Mouse (Mus musculus) midbrain, embryonic 16.5 days (tissue): ENCODE measurements around the gene Mapkapk3. TPM values are rescaled to one million over a fixed set of nuclear protein-coding genes. Genes with fewer than 3 reads are reported as not detected.

Experiments
- ATAC-seq: fragments of 200-750 bp; cut with Nextera tagmentation; 2 replicates; pipeline ENCODE4 v1.8.0; 2017; ENCODE audit warnings: moderate TSS enrichment
- H3K27ac ChIP-seq: fragments of 300-500 bp; sonication (generic); 2 replicates; pipeline ENCODE4 v1.5.1; 2014; ENCODE audit warnings: mild to moderate bottlenecking, low read length, mixed read lengths
- H3K27me3 ChIP-seq: fragments of 300-500 bp; sonication (generic); 2 replicates; pipeline ENCODE4 v1.6.1; 2014; ENCODE audit warnings: low read depth, low read length, mixed read lengths; ENCODE audit not compliant: control insufficient read depth, insufficient read depth
- H3K36me3 ChIP-seq: fragments of 300-500 bp; sonication (generic); 2 replicates; pipeline ENCODE4 v1.6.1; 2014; ENCODE audit warnings: mild to moderate bottlenecking, low read length, moderate library complexity, mixed read lengths; ENCODE audit not compliant: control insufficient read depth, insufficient read depth
- H3K4me1 ChIP-seq: fragments of 300-500 bp; sonication (generic); 2 replicates; pipeline ENCODE4 v1.6.1; 2014; ENCODE audit warnings: mild to moderate bottlenecking, low read length, mixed read lengths; ENCODE audit not compliant: control insufficient read depth, insufficient read depth
- H3K4me2 ChIP-seq: fragments of 300-500 bp; sonication (generic); 2 replicates; pipeline ENCODE4 v1.6.1; 2014; ENCODE audit warnings: mild to moderate bottlenecking, low read length, mixed read lengths
- H3K4me3 ChIP-seq: fragments of 300-500 bp; sonication (generic); 2 replicates; pipeline ENCODE4 v1.5.1; 2014; ENCODE audit warnings: low read depth, mild to moderate bottlenecking, low read length, moderate library complexity, mixed read lengths
- H3K9ac ChIP-seq: fragments of 300-500 bp; sonication (generic); 2 replicates; pipeline ENCODE4 v1.6.1; 2014; ENCODE audit warnings: low read depth, low read length, mixed read lengths
- H3K9me3 ChIP-seq: fragments of 300-500 bp; sonication (generic); replicated peaks from 2 replicates; pipeline ENCODE4 v1.6.1; 2014; ENCODE audit warnings: mild to moderate bottlenecking, low read length, mixed read lengths; ENCODE audit not compliant: control insufficient read depth, poor library complexity, severe bottlenecking
- WGBS: fragments of 180-500 bp; shearing (Covaris S2); extraction: QIAGEN DNeasy Blood & Tissue Kit; methylation state at CpG from one replicate; pipeline ENCODE4 v1.1.7; 2014; 5-methylcytosine and 5-hydroxymethylcytosine counted together
- polyA plus RNA-seq: library from polyadenylated mRNA; unstranded; fragments of >200 nt; fragmentation: Nextera tagmentation; extraction: Ambion mirVana; gene quantifications from 2 replicates; pipeline ENCODE4 v1.2.1, GENCODE M21; 2015

Gene Mapkapk3
- polyA plus RNA-seq, 1 experiment from 2014 or later, result 1.9 TPM

DNA sequence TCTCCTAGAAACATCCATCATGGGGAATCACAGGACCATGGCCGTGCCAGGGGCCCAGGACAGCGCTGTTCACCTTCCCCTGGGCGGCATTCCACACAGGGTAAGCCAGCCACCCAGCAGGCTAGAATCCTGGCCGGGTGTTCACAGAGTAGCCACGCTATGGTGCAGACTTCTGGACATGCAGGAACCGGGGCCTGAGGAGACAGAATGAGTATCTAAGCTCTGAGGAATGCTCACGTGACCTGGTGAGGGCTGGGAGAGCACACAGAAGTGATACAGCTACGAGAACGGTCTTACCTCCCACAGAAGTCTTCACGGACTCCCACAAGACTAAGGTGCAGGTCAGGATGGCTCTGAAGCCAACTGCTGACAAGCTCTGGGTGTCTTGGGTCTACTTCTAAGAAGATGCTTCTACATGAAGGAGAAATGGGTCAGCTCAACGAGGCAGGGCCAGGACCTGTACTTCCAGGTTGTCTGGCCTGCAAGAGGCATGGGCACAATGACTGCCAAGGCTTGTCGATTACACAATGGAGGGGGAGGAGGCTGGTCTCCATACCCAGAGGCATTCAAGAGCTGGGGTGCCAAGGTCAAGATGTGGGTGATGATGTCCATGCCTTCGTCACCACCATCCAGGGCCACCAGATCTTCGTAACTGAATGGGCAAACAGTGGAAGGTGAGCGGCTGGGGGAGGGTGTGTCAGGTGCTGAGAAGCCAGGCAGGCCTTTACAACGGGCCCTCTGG, 38.4 kb upstream of the Mapkapk3 start:
- ATAC-seq, result no peak
- Histone ChIP-seq H3K4me1 (no peaks in the 10 kb centered on the region), H3K27me3 (no peaks in the 10 kb centered on the region), H3K4me2 (no peak overlapping the region), H3K36me3 (peaks cover 4% of the 10 kb centered on the region; the same call in 1 of the 2 replicates), H3K27ac (no peak overlapping the region), H3K9ac (no peak overlapping the region), H3K4me3 (no peak overlapping the region), H3K9me3 (no peaks in the 10 kb centered on the region)
- 94% methylated on average over 16 of the region's 16 CpGs for WGBS

DNA sequence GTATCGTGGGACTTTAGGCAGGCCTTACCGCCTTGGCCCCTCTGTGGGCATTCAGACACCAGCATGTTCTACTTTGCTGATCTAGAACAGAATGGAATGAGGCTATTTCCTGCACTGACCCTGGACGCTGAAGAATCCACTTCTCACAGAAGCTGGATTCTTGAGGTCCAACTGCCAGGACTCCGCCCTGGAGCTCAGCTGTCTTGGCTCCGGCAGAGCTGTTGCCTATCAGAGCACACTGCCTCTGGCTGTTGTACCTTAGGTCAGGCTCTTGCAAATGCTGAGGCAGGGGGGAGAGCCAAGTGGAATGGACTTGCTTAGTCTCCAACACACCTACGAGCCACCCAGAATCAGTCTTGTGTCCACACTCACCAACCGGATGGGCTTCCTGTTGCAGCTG, 36.2 kb upstream of the Mapkapk3 start:
- Histone ChIP-seq H3K4me1 (no peaks in the 10 kb centered on the region), H3K36me3 (no peaks in the 10 kb centered on the region), H3K27ac (no peak overlapping the region), H3K9ac (no peak overlapping the region), H3K9me3 (no peaks in the 10 kb centered on the region), H3K4me2 (no peak overlapping the region), H3K4me3 (no peak overlapping the region), H3K27me3 (no peaks in the 10 kb centered on the region)
- no peak for ATAC-seq
- WGBS, result 88% methylated on average over 7 of the region's 7 CpGs

DNA sequence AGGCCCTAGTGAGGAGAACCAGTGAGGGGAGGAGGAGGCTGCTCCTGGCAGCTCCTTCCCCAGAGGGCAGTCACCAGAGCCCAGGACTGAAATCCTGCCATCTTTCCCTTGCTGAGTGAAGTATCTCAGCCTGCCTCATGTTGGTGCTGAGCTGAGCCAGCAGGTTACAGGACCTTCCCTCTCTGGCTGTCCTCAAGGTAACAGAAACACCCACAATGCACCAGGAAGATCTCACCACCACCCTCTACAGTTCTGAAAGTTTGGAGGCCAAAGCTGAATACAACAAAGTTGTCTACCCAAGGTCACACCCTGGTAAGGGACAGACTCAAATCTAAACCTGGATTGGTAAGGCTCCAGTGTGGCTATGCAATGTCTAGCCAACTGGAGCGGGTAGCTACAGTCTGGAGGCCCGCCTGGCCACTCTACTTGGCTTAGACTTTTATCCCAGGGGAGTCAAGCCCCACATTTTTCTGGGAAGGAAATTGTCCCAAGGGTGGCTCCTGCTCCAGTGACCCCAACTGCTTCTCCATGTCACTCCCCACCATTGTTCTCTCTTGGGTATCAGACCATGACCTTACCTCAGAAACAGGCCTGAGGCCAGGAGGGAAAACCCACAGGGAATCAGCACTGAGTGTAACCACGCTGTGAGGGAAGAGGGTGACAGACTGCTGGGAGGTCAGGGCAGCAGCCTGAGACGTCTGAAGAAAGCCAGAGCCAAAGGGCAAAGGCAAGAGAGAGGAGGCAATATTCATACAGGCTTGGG, 35.3 kb upstream of the Mapkapk3 start:
- ATAC-seq, result no peak
- H3K4me3 ChIP-seq, result no peak overlapping the region
- no peak overlapping the region for H3K9ac ChIP-seq
- H3K4me1 ChIP-seq, result no peaks in the 10 kb centered on the region
- 48% methylated on average over 4 of the region's 4 CpGs for whole genome bisulfite sequencing
- no peak overlapping the region for H3K27ac ChIP-seq
- H3K4me2 ChIP-seq, result no peak overlapping the region
- H3K36me3 ChIP-seq, result no peaks in the 10 kb centered on the region
- H3K9me3 ChIP-seq, result no peaks in the 10 kb centered on the region
- H3K27me3 ChIP-seq, result no peaks in the 10 kb centered on the region

DNA sequence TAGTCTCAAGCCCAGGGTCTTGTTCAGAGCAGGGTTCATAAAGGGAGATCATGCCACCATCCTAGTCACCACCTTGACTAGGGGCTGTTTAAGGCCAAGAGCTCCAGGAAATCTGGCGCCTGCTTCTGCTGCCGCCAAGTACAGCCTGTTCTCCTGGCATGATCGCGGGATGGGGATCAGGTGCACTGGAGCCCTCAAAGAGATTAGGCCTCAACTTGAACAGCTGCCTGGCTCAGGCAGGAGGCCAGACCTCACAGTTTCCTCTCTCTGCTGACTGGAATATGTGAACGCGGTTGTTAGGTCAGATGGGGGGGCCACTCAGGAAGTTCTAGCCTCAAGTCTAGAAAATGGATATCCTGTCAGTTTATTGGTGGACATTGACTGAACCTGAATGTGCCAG, 33.9 kb upstream of the Mapkapk3 start:
- Histone ChIP-seq H3K27me3 (no peaks in the 10 kb centered on the region), H3K4me3 (no peak overlapping the region), H3K4me1 (no peaks in the 10 kb centered on the region), H3K27ac (no peak overlapping the region), H3K36me3 (no peaks in the 10 kb centered on the region), H3K4me2 (no peak overlapping the region), H3K9me3 (no peaks in the 10 kb centered on the region), H3K9ac (no peak overlapping the region)
- no peak for ATAC-seq
- 68% methylated on average over 6 of the region's 6 CpGs for WGBS

DNA sequence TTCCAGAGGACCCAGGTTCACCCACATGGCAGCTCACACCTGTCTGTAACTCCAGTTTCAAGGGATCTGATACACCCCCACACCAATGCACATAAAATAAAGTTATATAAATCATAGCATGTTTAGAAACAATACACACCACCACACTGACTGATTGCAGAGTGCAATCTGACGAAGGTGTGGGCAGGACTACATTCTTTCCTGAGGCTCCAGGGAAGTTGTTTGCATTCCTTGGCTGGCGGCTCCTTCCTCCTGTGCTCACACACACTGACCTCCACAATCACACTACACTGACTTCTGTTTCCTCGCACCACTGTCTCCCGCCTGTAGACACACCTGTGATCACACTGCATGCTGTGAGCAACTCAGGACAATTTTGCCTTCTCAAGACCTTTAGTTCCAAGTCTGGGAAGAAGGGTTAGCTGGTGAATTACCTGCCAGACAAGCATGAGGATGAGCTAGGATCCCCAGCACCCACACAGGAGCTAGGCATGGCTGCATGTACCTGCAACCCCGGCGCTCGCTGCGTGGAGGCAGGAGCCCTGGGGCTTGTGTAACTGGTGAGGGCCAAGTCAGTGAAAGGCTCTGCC, 32.9 kb upstream of the Mapkapk3 start:
- H3K9me3 ChIP-seq, result no peaks in the 10 kb centered on the region
- ATAC-seq, result no peak
- H3K27ac ChIP-seq, result no peak overlapping the region
- no peaks in the 10 kb centered on the region for H3K4me1 ChIP-seq
- 87% methylated on average over 8 of the region's 8 CpGs for WGBS
- H3K4me3 ChIP-seq, result no peak overlapping the region
- H3K27me3 ChIP-seq, result no peaks in the 10 kb centered on the region
- H3K4me2 ChIP-seq, result no peak overlapping the region
- H3K36me3 ChIP-seq, result no peaks in the 10 kb centered on the region
- H3K9ac ChIP-seq, result no peak overlapping the region

DNA sequence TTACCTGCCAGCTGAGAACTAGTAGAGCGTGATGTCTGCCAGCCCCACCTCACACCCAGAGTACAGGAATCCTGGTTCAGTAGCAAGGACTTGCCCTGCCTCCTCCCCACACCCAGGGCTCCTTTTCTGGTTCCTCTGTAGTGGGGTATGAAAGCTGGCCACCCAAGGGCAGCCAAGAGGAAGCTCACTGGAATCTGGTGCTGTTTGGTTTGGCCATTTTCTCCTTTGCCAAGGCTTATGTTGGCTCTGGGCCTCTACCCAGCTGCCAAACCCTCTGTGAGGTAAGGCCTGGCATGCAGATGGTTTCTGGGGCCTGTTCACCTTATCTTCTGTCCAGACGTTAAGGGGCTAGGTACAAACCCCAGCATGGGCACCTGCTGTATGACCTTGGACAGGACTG, 26.1 kb upstream of the Mapkapk3 start:
- H3K4me3 ChIP-seq, result no peak overlapping the region
- ATAC-seq, result no peak
- no peak overlapping the region for H3K4me2 ChIP-seq
- no peaks in the 10 kb centered on the region for H3K36me3 ChIP-seq
- no peaks in the 10 kb centered on the region for H3K4me1 ChIP-seq
- H3K9ac ChIP-seq, result no peak overlapping the region
- WGBS, result 74% methylated on average over 2 of the region's 2 CpGs
- no peaks in the 10 kb centered on the region for H3K27me3 ChIP-seq
- no peaks in the 10 kb centered on the region for H3K9me3 ChIP-seq
- no peak overlapping the region for H3K27ac ChIP-seq

DNA sequence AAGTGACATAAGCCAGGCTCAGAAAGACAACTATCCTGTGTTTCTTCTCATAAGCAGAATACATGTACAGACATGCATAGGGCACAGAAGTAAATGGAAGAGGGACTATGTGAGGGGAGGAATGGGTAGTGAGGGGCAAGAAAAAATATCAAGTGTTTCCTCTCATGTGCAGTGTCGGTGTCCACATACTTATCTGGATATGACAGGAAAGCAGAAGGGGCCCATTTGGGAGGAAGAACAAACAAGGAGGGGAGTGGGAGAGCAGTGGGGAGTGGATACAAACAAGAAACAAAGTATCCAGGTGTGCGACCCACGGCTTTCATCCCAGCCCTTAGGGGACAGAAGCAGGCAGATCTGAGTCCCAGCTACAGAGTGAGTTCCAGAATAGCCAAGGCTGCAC, 24.2 kb upstream of the Mapkapk3 start:
- ATAC-seq, result no peak
- no peaks in the 10 kb centered on the region for H3K4me1 ChIP-seq
- H3K9me3 ChIP-seq, result no peaks in the 10 kb centered on the region
- H3K9ac ChIP-seq, result no peak overlapping the region
- 91% methylated on average over 3 of the region's 3 CpGs for WGBS
- H3K27ac ChIP-seq, result no peak overlapping the region
- no peak overlapping the region for H3K4me3 ChIP-seq
- no peaks in the 10 kb centered on the region for H3K36me3 ChIP-seq
- no peak overlapping the region for H3K4me2 ChIP-seq
- H3K27me3 ChIP-seq, result no peaks in the 10 kb centered on the region

DNA sequence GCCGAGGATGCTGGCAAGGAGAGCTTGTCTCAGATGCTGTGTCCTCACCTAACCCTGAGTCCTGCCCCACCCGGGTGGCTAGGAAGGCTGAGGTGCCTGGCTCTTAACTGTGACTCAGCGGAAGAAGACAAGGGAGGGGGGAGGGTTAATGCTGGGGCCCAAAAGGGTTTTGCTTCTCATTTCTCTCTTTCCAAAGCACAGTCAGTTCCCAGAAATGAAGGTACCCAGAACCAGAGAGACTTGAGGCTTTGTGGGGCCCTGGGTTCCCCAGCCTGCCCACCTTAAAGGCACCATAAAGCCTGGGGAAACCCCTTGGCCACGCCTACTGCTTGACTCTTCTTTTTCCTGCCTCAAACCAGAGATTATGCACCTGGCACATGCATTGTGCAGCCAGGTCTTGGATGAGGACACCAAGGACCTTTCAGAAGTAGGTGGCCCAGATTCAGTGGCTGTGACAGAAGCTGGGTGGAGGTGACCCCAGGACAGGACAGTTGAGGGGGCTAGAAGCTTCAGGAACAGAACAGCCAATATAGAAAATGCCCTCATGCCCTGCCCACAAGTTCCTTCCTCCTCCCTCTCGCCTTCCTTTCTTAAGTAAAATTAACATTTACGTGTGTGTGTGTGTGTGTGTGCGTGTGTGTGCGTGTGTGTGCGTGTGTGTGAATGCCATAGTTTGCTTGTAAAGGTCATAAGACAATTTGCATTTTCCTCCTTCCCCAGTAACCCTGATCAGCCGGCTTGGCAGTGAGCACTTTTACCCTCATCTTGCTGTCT, 23.3 kb upstream of the Mapkapk3 start:
- H3K9ac ChIP-seq, result no peak overlapping the region
- H3K27ac ChIP-seq, result no peak overlapping the region
- ATAC-seq, result no peak
- no peaks in the 10 kb centered on the region for H3K4me1 ChIP-seq
- H3K27me3 ChIP-seq, result no peaks in the 10 kb centered on the region
- H3K9me3 ChIP-seq, result no peaks in the 10 kb centered on the region
- H3K36me3 ChIP-seq, result no peaks in the 10 kb centered on the region
- no peak overlapping the region for H3K4me2 ChIP-seq
- WGBS, result 67% methylated on average over 10 of the region's 10 CpGs
- no peak overlapping the region for H3K4me3 ChIP-seq
